Mouse (Mus musculus): Measurements from ENCODE around the gene 4930470P17Rik.

DNA sequence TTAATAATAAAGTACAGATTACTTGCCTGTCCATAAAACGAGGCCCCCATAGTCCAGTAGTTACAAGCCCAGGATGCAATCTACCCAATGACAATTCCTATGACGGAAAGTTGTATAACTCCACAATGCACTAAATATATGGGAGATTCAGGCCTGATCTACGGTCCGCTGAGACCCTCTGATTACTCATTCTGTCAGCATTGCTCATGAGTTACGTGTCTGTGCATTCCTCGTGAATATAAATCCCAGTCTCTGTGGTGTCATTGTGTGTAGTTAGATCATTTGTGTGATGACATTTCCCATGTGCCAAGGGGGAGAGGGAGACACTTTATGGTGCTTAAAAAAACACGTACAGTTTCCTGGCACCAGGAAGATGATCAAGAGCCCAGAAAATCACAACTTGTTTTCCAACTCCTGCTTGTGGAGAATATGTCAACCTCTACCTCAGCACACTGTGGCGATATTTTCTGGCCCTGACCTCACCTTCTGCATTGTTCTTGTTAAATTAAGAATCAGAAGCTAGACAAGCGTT, 13.4 kb downstream of the 4930470P17Rik start:
- TF ChIP-seq POLR2A (IDR thresholded peaks at IDR 0.05; ENCODE audit: control insufficient read depth, extremely low read depth, insufficient read depth, low read length, poor library complexity): no peak
- no peak for TF ChIP-seq CTCF (IDR thresholded peaks at IDR 0.05; ENCODE audit: borderline replicate concordance, control insufficient read depth, extremely low read depth, insufficient read depth, low read length, poor library complexity)
